Mouse (Mus musculus): ENCODE data around the gene Zdhhc6.

The Zdhhc6 gene

GRCm38 (mm10) chr19:55258514-55258913 is 57.3 kb downstream of the Zdhhc6 start:
- no peak for DNase-seq (ENCODE audit: low spot score in 2 of 2)

- DNase-seq (ENCODE audit: low spot score in 2 of 2), result no peak
Observed at GRCm38 (mm10) chr19:55257656-55258375, 58.0 kb downstream of the Zdhhc6 start.

- no peak for DNase-seq (ENCODE audit: low spot score in 2 of 2)
Observed at GRCm38 (mm10) chr19:55256156-55256555, 59.7 kb downstream of the Zdhhc6 start.

DNA sequence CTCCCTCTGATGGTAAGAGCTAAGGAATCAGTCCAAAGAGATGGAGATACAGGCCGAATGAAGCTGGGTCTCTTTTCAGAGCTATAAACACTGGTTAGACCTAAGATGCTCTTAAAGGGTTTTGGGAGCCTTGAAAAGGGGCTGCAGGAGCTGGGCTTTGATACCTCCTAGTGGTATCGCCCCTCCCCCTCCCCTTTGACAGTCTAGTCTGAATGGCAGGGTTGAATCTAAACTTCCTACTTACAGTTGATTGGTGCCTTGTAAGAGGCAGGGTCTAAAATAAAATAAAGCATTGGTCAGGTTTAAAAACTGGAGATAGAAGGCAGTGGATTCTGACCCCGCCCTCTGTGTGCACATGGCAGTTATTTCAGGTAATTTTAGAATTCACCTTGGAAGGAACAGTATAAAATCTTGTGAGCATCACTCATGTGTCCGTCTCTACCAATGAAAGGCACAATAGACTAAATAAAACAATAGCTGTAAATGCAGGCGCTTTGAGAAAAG is 61.3 kb downstream of the Zdhhc6 start:
- DNase-seq (ENCODE audit: low spot score in 2 of 2), result peak in 1 of 2 experiments; percentile 22

- peak; percentile 54 to 64 for DNase-seq (ENCODE audit: low spot score in 2 of 2)
Observed at GRCm38 (mm10) chr19:55253570-55254441, 62.0 kb downstream of the Zdhhc6 start.

- no peak for DNase-seq (ENCODE audit: low spot score in 2 of 2)
Observed at GRCm38 (mm10) chr19:55253239-55253569, 62.6 kb downstream of the Zdhhc6 start.

GRCm38 (mm10) chr19:55251383-55252124 is 64.3 kb downstream of the Zdhhc6 start, which contains the start of gene Acsl5:
Acsl5 (plus strand) TSS chr19:55251938.
- DNase-seq (ENCODE audit: low spot score in 2 of 2), result no peak

DNA sequence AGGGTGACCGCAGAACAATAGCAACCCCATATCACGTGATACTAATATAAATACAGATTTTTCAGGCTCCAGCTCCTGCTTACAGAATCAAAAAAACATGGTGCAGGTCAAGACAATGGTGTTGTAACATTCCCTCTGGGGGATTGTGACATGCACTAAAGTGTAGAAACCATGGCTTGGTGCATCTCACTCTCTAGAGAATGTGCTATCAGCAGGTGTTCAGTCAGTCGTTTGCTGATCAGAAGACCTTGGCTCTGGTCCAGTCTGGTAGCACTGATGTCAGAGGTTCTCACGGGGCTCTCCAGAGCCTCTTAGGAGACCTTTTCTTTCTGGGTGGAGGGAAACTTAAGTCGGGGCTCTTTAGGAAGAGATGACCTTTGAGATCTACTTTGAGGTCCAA is 65.4 kb downstream of the Zdhhc6 start:
- no peak for DNase-seq (ENCODE audit: low spot score in 2 of 2)

DNA sequence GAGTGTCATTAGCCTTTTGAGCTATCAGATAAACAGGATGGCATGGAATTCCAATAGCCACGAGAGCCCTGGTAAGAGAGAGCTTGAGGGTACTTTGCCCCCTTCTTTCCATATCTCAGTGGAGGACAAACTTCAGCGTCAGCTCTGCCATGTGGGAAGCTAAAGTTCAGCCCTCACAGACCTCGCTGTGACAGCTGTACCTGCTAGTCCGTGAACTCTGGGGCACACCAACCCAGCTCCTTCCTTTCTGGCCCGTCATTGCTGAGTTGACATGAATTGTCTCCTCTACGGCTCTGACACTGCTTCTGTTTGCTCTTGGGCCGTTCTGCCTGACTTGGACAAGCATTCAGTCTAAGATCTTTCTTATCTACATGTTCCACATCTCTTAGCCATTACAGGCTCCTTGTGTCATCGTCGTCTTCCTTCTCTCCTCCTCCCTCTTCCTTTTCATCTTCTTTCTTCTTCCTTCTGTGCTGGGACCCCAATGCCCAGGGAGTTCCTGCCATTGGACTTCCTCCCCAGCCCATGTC is 67.8 kb downstream of the Zdhhc6 start:
- DNase-seq (ENCODE audit: low spot score in 2 of 2), result no peak

GRCm38 (mm10) chr19:55247563-55247962 is 68.3 kb downstream of the Zdhhc6 start:
- DNase-seq (ENCODE audit: low spot score in 2 of 2), result no peak

GRCm38 (mm10) chr19:55244791-55245231 is 71.0 kb downstream of the Zdhhc6 start:
- DNase-seq (ENCODE audit: low spot score in 2 of 2), result no peak

DNA sequence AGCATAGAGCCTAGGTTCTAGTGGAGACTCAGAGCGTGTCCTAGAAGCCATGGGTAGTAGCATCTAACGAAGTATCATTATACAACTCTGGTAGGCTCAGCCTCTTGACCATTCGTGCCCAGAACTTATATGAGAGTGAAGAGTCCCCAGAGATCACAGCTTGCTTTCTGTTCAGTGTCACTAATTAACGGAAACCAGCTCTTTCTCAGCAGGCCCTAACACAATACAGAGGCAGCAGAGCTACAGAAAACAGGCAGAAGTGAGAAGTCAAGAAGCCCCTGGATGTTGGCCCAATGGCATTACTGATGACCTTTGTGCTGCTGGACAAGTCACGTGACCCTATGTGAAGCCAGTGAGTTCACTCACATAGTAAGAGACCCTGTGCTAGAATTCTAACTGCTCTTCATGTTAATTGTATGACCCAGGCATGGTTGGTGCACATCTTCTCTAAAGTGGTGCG is 74.6 kb downstream of the Zdhhc6 start, which contains the start of gene Gucy2g:
Gucy2g (minus strand) TSS at position 51 of the 460 bp plus-strand sequence.
- no peak for DNase-seq (ENCODE audit: low spot score in 2 of 2)

GRCm38 (mm10) chr19:55239766-55240426 is 75.9 kb downstream of the Zdhhc6 start:
- DNase-seq (ENCODE audit: low spot score in 2 of 2), result no peak

- no peak for DNase-seq (ENCODE audit: low spot score in 2 of 2)
Observed at GRCm38 (mm10) chr19:55236564-55236963, 79.3 kb downstream of the Zdhhc6 start.

DNA sequence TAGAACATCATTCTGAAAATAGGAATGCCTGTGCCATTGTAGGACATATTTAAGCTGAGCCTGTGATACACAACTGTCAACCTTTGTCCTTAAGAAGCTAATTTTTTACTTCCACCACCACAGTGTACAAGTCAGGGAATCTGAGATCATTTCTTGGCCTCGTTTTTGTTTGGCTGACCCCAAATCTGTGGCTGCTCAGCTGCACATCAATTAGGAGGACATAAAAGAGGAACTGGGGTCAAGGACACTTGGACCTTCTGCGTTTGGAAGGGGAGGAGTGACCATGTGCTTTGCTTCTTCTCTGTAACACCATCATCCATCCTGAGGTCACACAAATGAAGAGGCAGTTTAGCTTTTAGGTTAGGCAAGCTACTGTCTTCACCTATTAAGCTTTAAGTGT is 79.8 kb downstream of the Zdhhc6 start:
- no peak for DNase-seq (ENCODE audit: low spot score in 2 of 2)

GRCm38 (mm10) chr19:55232136-55232535 is 83.7 kb downstream of the Zdhhc6 start:
- DNase-seq (ENCODE audit: low spot score in 2 of 2), result no peak

GRCm38 (mm10) chr19:55231081-55231480 is 84.8 kb downstream of the Zdhhc6 start:
- DNase-seq (ENCODE audit: low spot score in 2 of 2), result no peak

DNA sequence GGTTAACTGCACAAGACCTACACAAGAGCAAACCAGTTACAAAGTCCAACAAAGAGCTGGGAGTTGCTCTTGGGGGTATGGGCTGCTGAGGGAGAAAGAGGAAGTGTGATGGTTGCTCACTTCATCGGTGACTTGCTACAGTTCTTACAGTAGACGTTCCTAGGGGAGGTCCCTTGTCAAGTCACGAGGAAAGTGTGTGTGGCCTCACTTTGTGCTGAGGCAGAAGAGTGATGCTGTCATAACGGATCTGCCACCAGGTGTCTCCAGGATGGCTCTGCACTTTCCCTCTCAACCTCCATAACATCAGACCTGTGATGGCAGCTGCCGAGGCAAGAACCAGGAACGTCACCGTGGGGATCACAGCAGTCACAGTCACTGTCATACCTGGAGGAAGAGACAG is 88.7 kb downstream of the Zdhhc6 start:
- peak in 1 of 2 experiments; percentile 38 for DNase-seq (ENCODE audit: low spot score in 2 of 2)

GRCm38 (mm10) chr19:55226621-55227020 is 89.2 kb downstream of the Zdhhc6 start:
- DNase-seq (ENCODE audit: low spot score in 2 of 2), result no peak

- no peak for DNase-seq (ENCODE audit: low spot score in 2 of 2)
Observed at GRCm38 (mm10) chr19:55222268-55222667, 93.6 kb downstream of the Zdhhc6 start.
